Mouse (Mus musculus) E14TG2a.4 (cell line): ENCODE data around the gene Gm45337.
A peak's percentile ranks its signal among the peaks of the same experiment; 100 is the strongest.
"Not testable (repeated sequence)": the region's sequence is repeated elsewhere in the genome, so short reads cannot be mapped to it uniquely, and the experiment has no call there.

Experiments
- H3K27me3 ChIP-seq: 2 replicates; pipeline ENCODE4 v1.6.1; 2014; ENCODE audit warnings: low read length, control low read depth; ENCODE audit not compliant: insufficient read depth
- H3K36me3 ChIP-seq: 2 replicates; pipeline ENCODE4 v1.6.1; 2014; ENCODE audit warnings: low read length, control low read depth; ENCODE audit not compliant: insufficient read depth
- H3K4me1 ChIP-seq: replicated peaks from 2 replicates; pipeline ENCODE4 v1.6.1; 2014; ENCODE audit warnings: low read depth, low read length, control low read depth
- H3K4me3 ChIP-seq: replicated peaks from 2 replicates; pipeline ENCODE4 v1.5.1; 2014; ENCODE audit warnings: mild to moderate bottlenecking, low read length
- H3K9me3 ChIP-seq: 2 replicates; pipeline ENCODE4 v1.6.1; 2014; ENCODE audit warnings: low read length, control low read depth
- CTCF ChIP-seq: conservative IDR thresholded peaks from 2 replicates; pipeline ENCODE4 v1.5.1; 2014; ENCODE audit warnings: low read length
- NANOG ChIP-seq: IDR thresholded peaks from 2 replicates; pipeline ENCODE4 v1.6.1; 2014; ENCODE audit warnings: borderline replicate concordance, low read length, mixed read lengths
- POU5F1 ChIP-seq: IDR thresholded peaks from 2 replicates; pipeline ENCODE4 v1.6.1; 2014; ENCODE audit warnings: low read length, borderline replicate concordance

Gene Gm45337

GRCm38 (mm10) chr7:142144507-142144906 is at the start of gene Gm45337:
Gm45337 (minus strand) TSS chr7:142144607.
- TF ChIP-seq POU5F1, result no peak
- TF ChIP-seq NANOG, result no peak
- no peak for TF ChIP-seq CTCF
- Histone ChIP-seq H3K9me3 (peaks cover 24% of the 10 kb centered on the region), H3K27me3 (peaks cover 15% of the 10 kb centered on the region), H3K4me3 (no peak within 1 kb of the TSS), H3K36me3 (no peaks in the 10 kb centered on the region), H3K4me1 (no peaks in the 10 kb centered on the region)

- H3K36me3 ChIP-seq, result no peaks in the 10 kb centered on the region
- H3K4me1 ChIP-seq, result no peaks in the 10 kb centered on the region
- H3K27me3 ChIP-seq, result peaks cover 17% of the 10 kb centered on the region
- peaks cover 21% of the 10 kb centered on the region for H3K9me3 ChIP-seq
- TF ChIP-seq POU5F1 (no peak), CTCF (no peak), NANOG (no peak)
- no peak within 1 kb of the TSS for H3K4me3 ChIP-seq
Measured at GRCm38 (mm10) chr7:142190289-142190688, 45.9 kb upstream of the Gm45337 start, which contains the start of gene Gm10153. Gm10153 (minus strand) TSS chr7:142190389.

GRCm38 (mm10) chr7:142188156-142188555 is 43.7 kb upstream of the Gm45337 start:
- Histone ChIP-seq H3K4me3 (no peak overlapping the region), H3K27me3 (peaks cover 17% of the 10 kb centered on the region), H3K4me1 (no peaks in the 10 kb centered on the region), H3K36me3 (no peaks in the 10 kb centered on the region), H3K9me3 (peaks cover 4% of the 10 kb centered on the region; the same call in 1 of the 2 replicates)
- TF ChIP-seq CTCF (no peak), NANOG (no peak), POU5F1 (no peak)

- Histone ChIP-seq H3K9me3 (peaks cover 23% of the 10 kb centered on the region), H3K4me3 (no peak overlapping the region), H3K36me3 (no peaks in the 10 kb centered on the region), H3K27me3 (0 out of 2 replicates have a peak, but pooled peaks cover 2% of the 10 kb centered on the region), H3K4me1 (no peaks in the 10 kb centered on the region)
- no peak for TF ChIP-seq POU5F1
Measured at GRCm38 (mm10) chr7:142181021-142181420, 36.6 kb upstream of the Gm45337 start.

GRCm38 (mm10) chr7:142178685-142179084 is 34.3 kb upstream of the Gm45337 start:
- no peak overlapping the region for H3K4me3 ChIP-seq
- peaks cover 19% of the 10 kb centered on the region for H3K9me3 ChIP-seq
- H3K36me3 ChIP-seq, result no peaks in the 10 kb centered on the region
- no peaks in the 10 kb centered on the region for H3K4me1 ChIP-seq
- 0 out of 2 replicates have a peak, but pooled peaks cover 2% of the 10 kb centered on the region for H3K27me3 ChIP-seq
- TF ChIP-seq CTCF, result no peak
- no peak for TF ChIP-seq POU5F1
- no peak for TF ChIP-seq NANOG

- not testable (repeated sequence) for H3K27me3 ChIP-seq, H3K4me3 ChIP-seq, H3K4me1 ChIP-seq, H3K36me3 ChIP-seq
- peaks cover 19% of the 10 kb centered on the region for H3K9me3 ChIP-seq
Measured at GRCm38 (mm10) chr7:142175905-142176304, 31.5 kb upstream of the Gm45337 start, which contains the start of gene Krtap5-2. Krtap5-2 (minus strand) TSS chr7:142176005.

- Histone ChIP-seq H3K36me3 (no peaks in the 10 kb centered on the region), H3K27me3 (peaks cover 4% of the 10 kb centered on the region; the same call in 1 of the 2 replicates), H3K4me3 (no peak overlapping the region), H3K9me3 (no peaks in the 10 kb centered on the region), H3K4me1 (no peaks in the 10 kb centered on the region; the same call in 1 of the 2 replicates)
- TF ChIP-seq CTCF, result peak; percentile 90
- TF ChIP-seq POU5F1, result no peak
Measured at GRCm38 (mm10) chr7:142169836-142170235, 25.4 kb upstream of the Gm45337 start.

- H3K36me3 ChIP-seq, H3K9me3 ChIP-seq, H3K4me3 ChIP-seq, H3K27me3 ChIP-seq, H3K4me1 ChIP-seq: not testable (repeated sequence)
Measured at GRCm38 (mm10) chr7:142165639-142166038, 21.2 kb upstream of the Gm45337 start, which contains the start of gene Gm4553. Gm4553 (minus strand) TSS chr7:142165739.

GRCm38 (mm10) chr7:142159366-142159765 is 15.0 kb upstream of the Gm45337 start:
- TF ChIP-seq POU5F1 (no peak), CTCF (no peak), NANOG (no peak)
- Histone ChIP-seq H3K9me3 (no peaks in the 10 kb centered on the region), H3K27me3 (no peaks in the 10 kb centered on the region), H3K4me3 (no peak overlapping the region), H3K36me3 (no peaks in the 10 kb centered on the region), H3K4me1 (no peaks in the 10 kb centered on the region)

GRCm38 (mm10) chr7:142157013-142157412 is 12.6 kb upstream of the Gm45337 start, which contains the start of gene Gm29735:
Gm29735 (minus strand) TSS chr7:142157113.
- not testable (repeated sequence) for H3K4me1 ChIP-seq, H3K9me3 ChIP-seq, H3K27me3 ChIP-seq, H3K36me3 ChIP-seq, H3K4me3 ChIP-seq
